Mouse (Mus musculus) stomach, embryonic 15.5 days (tissue): ENCODE results near the gene 5031439G07Rik. TPM values are rescaled to one million over a fixed set of nuclear protein-coding genes. Genes with fewer than 3 reads are reported as not detected.
"Not testable (repeated sequence)": the region's sequence is repeated elsewhere in the genome, so short reads cannot be mapped to it uniquely, and the experiment has no call there.

Experiments used
- ATAC-seq: fragments of 200-750 bp; cut with Nextera tagmentation; 2 replicates; pipeline ENCODE4 v1.8.0; 2017; ENCODE audit warnings: low read depth, moderate number of reproducible peaks, moderate TSS enrichment; ENCODE audit not compliant: insufficient read depth, low FRiP score
- H3K27ac ChIP-seq: fragments of 300-500 bp; sonication (generic); 2 replicates; pipeline ENCODE4 v1.5.1; 2015; ENCODE audit warnings: mild to moderate bottlenecking, inconsistent platforms
- H3K27me3 ChIP-seq: fragments of 300-500 bp; sonication (generic); replicated peaks from 2 replicates; pipeline ENCODE4 v1.6.1; 2015; ENCODE audit warnings: inconsistent platforms
- H3K36me3 ChIP-seq: fragments of 300-500 bp; sonication (generic); 2 replicates; pipeline ENCODE4 v1.6.1; 2015; ENCODE audit warnings: inconsistent platforms
- H3K4me1 ChIP-seq: fragments of 300-500 bp; sonication (generic); 2 replicates; pipeline ENCODE4 v1.6.1; 2015; ENCODE audit warnings: inconsistent platforms
- H3K4me2 ChIP-seq: fragments of 300-500 bp; sonication (generic); 2 replicates; pipeline ENCODE4 v1.6.1; 2015; ENCODE audit warnings: mild to moderate bottlenecking, inconsistent platforms
- H3K4me3 ChIP-seq: fragments of 300-500 bp; sonication (generic); replicated peaks from 2 replicates; pipeline ENCODE4 v1.5.1; 2015; ENCODE audit warnings: inconsistent platforms
- H3K9ac ChIP-seq: fragments of 300-500 bp; sonication (generic); 2 replicates; pipeline ENCODE4 v1.6.1; 2015; ENCODE audit warnings: inconsistent platforms
- H3K9me3 ChIP-seq: fragments of 300-500 bp; sonication (generic); 2 replicates; pipeline ENCODE4 v1.6.1; 2016; ENCODE audit warnings: inconsistent platforms
- WGBS: fragments of 180-500 bp; shearing (Covaris S2); methylation state at CpG from one replicate; pipeline ENCODE4 v1.1.7; 2015; 5-methylcytosine and 5-hydroxymethylcytosine counted together
- microRNA-seq: library from miRNA; unstranded; fragments of <30 nt; microRNA quantifications from one replicate; pipeline ENCODE4, GENCODE M21; 2016
- polyA plus RNA-seq: library from polyadenylated mRNA; unstranded; fragments of >200 nt; fragmentation: Nextera tagmentation; extraction: Ambion mirVana; gene quantifications from 2 replicates; pipeline ENCODE4 v1.2.1, GENCODE M21; 2015

Gene 5031439G07Rik
- polyA plus RNA-seq, 1 experiment from 2014 or later, result 13.7 TPM

- not testable (repeated sequence) for H3K27ac ChIP-seq, H3K4me1 ChIP-seq, H3K4me2 ChIP-seq, H3K4me3 ChIP-seq, ATAC-seq, H3K9me3 ChIP-seq, H3K9ac ChIP-seq, H3K36me3 ChIP-seq, H3K27me3 ChIP-seq
- 69% methylated on average over 10 of the region's 10 CpGs for WGBS
These were observed 92.1 kb downstream of the 5031439G07Rik start for GRCm38 (mm10) chr15:84896216-84896615.

Small RNAs within 50 kb of the gene (microRNA-seq; reads per million reads assigned to microRNA genes)
- gene Mir1249, result 15.3 reads per million, percentile 30 among the genes with 10 or more reads in this experiment

Other genes with a start within 250 kb of the 5031439G07Rik start
- gene Phf21b, start 132.5 kb downstream of the 5031439G07Rik start, polyA plus RNA-seq, result 0.58 and 0.65 TPM in 2 replicates
- gene Gm29666, start 68.5 kb downstream of the 5031439G07Rik start, polyA plus RNA-seq, result 0.64 and 0.77 TPM in 2 replicates
- gene Nup50, start 65.1 kb downstream of the 5031439G07Rik start, polyA plus RNA-seq, result 33.8 and 35.5 TPM in 2 replicates
- 6.8 and 8.6 TPM in 2 replicates for gene Upk3a, start 28.6 kb upstream of the 5031439G07Rik start, polyA plus RNA-seq
- 29.8 and 30.4 TPM in 2 replicates for gene Fam118a, start 40.4 kb upstream of the 5031439G07Rik start, polyA plus RNA-seq
- gene Smc1b, start 143.4 kb upstream of the 5031439G07Rik start, polyA plus RNA-seq, result 0.15 and 0.18 TPM in 2 replicates
- gene Ribc2, start 143.5 kb upstream of the 5031439G07Rik start, polyA plus RNA-seq, result 0.08 and 0.26 TPM in 2 replicates
- gene Fbln1, start 217.4 kb upstream of the 5031439G07Rik start, polyA plus RNA-seq, result 209 and 235 TPM in 2 replicates